Mouse (Mus musculus) intestine, postnatal 0 days (tissue): ENCODE results near the gene Olfr282. TPM values are rescaled to one million over a fixed set of nuclear protein-coding genes. Genes with fewer than 3 reads are reported as not detected.

Source experiments
- ATAC-seq: fragments of 200-750 bp; cut with Nextera tagmentation; 2 replicates; pipeline ENCODE4 v1.8.0; 2017; ENCODE audit warnings: mild to moderate bottlenecking, moderate TSS enrichment, moderate library complexity
- H3K27ac ChIP-seq: fragments of 300-500 bp; sonication (generic); 2 replicates; pipeline ENCODE4 v1.5.1; 2014; ENCODE audit warnings: mild to moderate bottlenecking, low read depth, low read length, moderate library complexity
- H3K27me3 ChIP-seq: fragments of 300-500 bp; sonication (generic); replicated peaks from 2 replicates; pipeline ENCODE4 v1.6.1; 2014; ENCODE audit warnings: low read length, mixed read lengths; ENCODE audit not compliant: control insufficient read depth, insufficient read depth
- H3K36me3 ChIP-seq: fragments of 300-500 bp; sonication (generic); 2 replicates; pipeline ENCODE4 v1.6.1; 2014; ENCODE audit warnings: mild to moderate bottlenecking, moderate library complexity; ENCODE audit not compliant: control insufficient read depth, insufficient read depth
- H3K4me1 ChIP-seq: fragments of 300-500 bp; sonication (generic); replicated peaks from 2 replicates; pipeline ENCODE4 v1.6.1; 2014; ENCODE audit warnings: antibody characterized with exemption, low read length, mixed read lengths; ENCODE audit not compliant: control insufficient read depth, insufficient read depth
- H3K4me2 ChIP-seq: fragments of 300-500 bp; sonication (generic); replicated peaks from 2 replicates; pipeline ENCODE4 v1.6.1; 2014; ENCODE audit warnings: low read depth, mild to moderate bottlenecking, moderate library complexity
- H3K4me3 ChIP-seq: fragments of 300-500 bp; sonication (generic); 2 replicates; pipeline ENCODE4 v1.5.1; 2014; ENCODE audit warnings: low read depth, low read length
- H3K9ac ChIP-seq: fragments of 300-500 bp; sonication (generic); 2 replicates; pipeline ENCODE4 v1.6.1; 2014; ENCODE audit warnings: mild to moderate bottlenecking, low read depth, low read length
- H3K9me3 ChIP-seq: fragments of 300-500 bp; sonication (generic); 2 replicates; pipeline ENCODE4 v1.6.1; 2016; ENCODE audit warnings: mixed run types; ENCODE audit not compliant: control insufficient read depth
- CTCF ChIP-seq: sonication (generic); IDR thresholded peaks from 2 replicates; pipeline ENCODE4 v1.5.1; 2016; ENCODE audit warnings: low read depth, mild to moderate bottlenecking, control low read depth, antibody characterized with exemption, moderate library complexity
- WGBS: fragments of 180-500 bp; shearing (Covaris S2); extraction: QIAGEN DNeasy Blood & Tissue Kit; methylation state at CpG from one replicate; pipeline ENCODE4 v1.1.7; 2014; 5-methylcytosine and 5-hydroxymethylcytosine counted together
- polyA plus RNA-seq: library from polyadenylated mRNA; unstranded; fragments of >200 nt; fragmentation: Nextera tagmentation; extraction: Ambion mirVana; gene quantifications from 2 replicates; pipeline ENCODE4 v1.2.1, GENCODE M21; 2015

The Olfr282 gene
- polyA plus RNA-seq, 1 experiment from 2014 or later: not detected

GRCm38 (mm10) chr15:98452288-98452687, 21.3 kb downstream of the Olfr282 start, which contains the start of gene Olfr281:
Gene Olfr281 (plus strand): TSS chr15:98452588.
- WGBS: 89% methylated on average over 7 of the region's 7 CpGs
- Histone ChIP-seq H3K4me1 (0 out of 2 replicates have a peak, but pooled peaks cover 3% of the 10 kb centered on the region), H3K27me3 (no peaks in the 10 kb centered on the region), H3K4me2 (no peak within 1 kb of the TSS), H3K9ac (no peak within 1 kb of the TSS), H3K4me3 (no peak within 1 kb of the TSS), H3K27ac (no peak within 1 kb of the TSS), H3K9me3 (no peaks in the 10 kb centered on the region), H3K36me3 (no peaks in the 10 kb centered on the region)
- TF ChIP-seq CTCF: no peak
- no peak for ATAC-seq

GRCm38 (mm10) chr15:98469596-98469995, 38.6 kb downstream of the Olfr282 start, which contains the start of gene OR5BS1P:
Gene OR5BS1P (plus strand): TSS chr15:98469896.
- Histone ChIP-seq H3K4me3 (no peak within 1 kb of the TSS), H3K4me2 (no peak within 1 kb of the TSS), H3K9me3 (no peaks in the 10 kb centered on the region), H3K36me3 (no peaks in the 10 kb centered on the region), H3K4me1 (no peaks in the 10 kb centered on the region), H3K27ac (no peak within 1 kb of the TSS), H3K27me3 (0 out of 2 replicates have a peak, but pooled peaks cover 10% of the 10 kb centered on the region), H3K9ac (no peak within 1 kb of the TSS)
- TF ChIP-seq CTCF: no peak
- ATAC-seq: no peak
- 86% methylated on average over 4 of the region's 4 CpGs for WGBS

DNA sequence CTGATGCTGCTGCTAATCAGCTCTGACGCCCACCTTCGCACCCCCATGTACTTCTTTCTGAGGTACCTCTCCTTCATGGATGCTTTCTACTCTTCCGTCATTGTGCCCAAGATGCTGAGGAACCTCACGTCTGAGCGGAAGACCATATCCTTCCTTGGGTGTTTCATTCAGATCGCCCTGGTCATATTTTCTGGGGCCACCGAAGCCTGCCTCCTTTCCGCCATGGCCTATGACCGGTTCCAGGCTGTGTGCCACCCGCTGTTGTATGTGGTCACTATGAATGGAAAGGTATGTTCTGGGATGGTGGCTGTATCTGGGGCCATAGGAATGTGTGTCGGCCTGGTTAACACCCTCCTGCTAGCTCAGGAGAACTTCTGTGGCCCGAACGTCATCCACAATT, 40.5 kb downstream of the Olfr282 start:
- H3K9me3 ChIP-seq: no peaks in the 10 kb centered on the region
- H3K27me3 ChIP-seq: 0 out of 2 replicates have a peak, but pooled peaks cover 7% of the 10 kb centered on the region
- no peak overlapping the region for H3K4me2 ChIP-seq
- ATAC-seq: no peak
- H3K36me3 ChIP-seq: no peaks in the 10 kb centered on the region
- no peak overlapping the region for H3K4me3 ChIP-seq
- no peak overlapping the region for H3K27ac ChIP-seq
- H3K9ac ChIP-seq: no peak overlapping the region
- TF ChIP-seq CTCF: no peak
- H3K4me1 ChIP-seq: no peaks in the 10 kb centered on the region
- WGBS: 93% methylated on average over 13 of the region's 13 CpGs

DNA sequence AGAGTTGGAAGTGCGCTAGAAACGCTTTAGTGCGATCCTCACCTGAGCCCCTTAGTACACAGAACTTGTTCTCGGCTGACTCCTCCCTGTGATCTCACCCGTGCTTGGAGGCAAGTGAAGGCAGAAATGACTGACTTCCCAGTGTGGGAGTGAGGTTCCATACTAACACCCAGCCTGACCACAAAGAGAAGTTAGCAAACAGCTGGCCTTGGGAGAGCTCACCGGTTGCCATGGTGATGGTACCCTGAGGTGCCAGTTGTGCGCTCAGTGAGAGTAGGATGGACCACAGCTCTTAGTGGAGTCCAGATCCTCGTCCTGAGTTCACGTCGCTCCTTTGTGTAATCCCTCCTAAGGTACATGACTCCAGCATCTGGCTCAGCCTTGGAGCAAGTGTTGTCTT, 43.9 kb downstream of the Olfr282 start:
- Histone ChIP-seq H3K9me3 (no peaks in the 10 kb centered on the region), H3K4me2 (no peak overlapping the region), H3K4me1 (no peaks in the 10 kb centered on the region), H3K27me3 (0 out of 2 replicates have a peak, but pooled peaks cover 10% of the 10 kb centered on the region), H3K36me3 (no peaks in the 10 kb centered on the region), H3K4me3 (no peak overlapping the region), H3K9ac (no peak overlapping the region), H3K27ac (no peak overlapping the region)
- WGBS: 73% methylated on average over 10 of the region's 10 CpGs
- no peak for TF ChIP-seq CTCF
- no peak for ATAC-seq

DNA sequence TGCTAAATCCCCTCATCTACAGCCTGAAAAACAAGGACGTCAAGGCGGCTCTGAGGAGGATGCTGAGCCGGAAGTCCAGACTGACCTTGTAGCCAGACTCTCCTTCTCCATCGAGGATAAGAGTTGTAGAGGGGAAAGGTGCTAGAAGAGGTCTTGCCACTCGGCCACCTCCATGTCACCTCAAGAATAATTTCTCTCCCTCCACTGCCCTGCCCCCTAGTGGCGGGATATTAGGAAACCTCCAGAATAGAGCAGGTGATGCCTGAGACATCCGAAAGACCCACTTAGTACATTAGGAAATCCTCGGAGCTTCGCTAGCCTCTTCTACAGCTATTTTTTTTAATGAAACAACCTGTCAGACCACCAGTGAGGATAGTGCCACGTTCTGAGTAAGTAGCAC, 44.4 kb downstream of the Olfr282 start:
- Histone ChIP-seq H3K4me1 (no peaks in the 10 kb centered on the region), H3K27me3 (0 out of 2 replicates have a peak, but pooled peaks cover 10% of the 10 kb centered on the region), H3K27ac (no peak overlapping the region), H3K9ac (no peak overlapping the region), H3K36me3 (no peaks in the 10 kb centered on the region), H3K4me3 (no peak overlapping the region), H3K9me3 (no peaks in the 10 kb centered on the region), H3K4me2 (no peak overlapping the region)
- WGBS: 47% methylated on average over 10 of the region's 10 CpGs
- peak; percentile 80 for TF ChIP-seq CTCF
- ATAC-seq: no peak

- H3K27ac ChIP-seq: no peak overlapping the region
- H3K4me3 ChIP-seq: no peak overlapping the region
- no peaks in the 10 kb centered on the region for H3K4me1 ChIP-seq
- no peak for TF ChIP-seq CTCF
- WGBS: 74% methylated on average over 5 of the region's 5 CpGs
- no peak overlapping the region for H3K9ac ChIP-seq
- no peak for ATAC-seq
- H3K4me2 ChIP-seq: no peak overlapping the region
- H3K27me3 ChIP-seq: 0 out of 2 replicates have a peak, but pooled peaks cover 10% of the 10 kb centered on the region
- no peaks in the 10 kb centered on the region for H3K9me3 ChIP-seq
- no peaks in the 10 kb centered on the region for H3K36me3 ChIP-seq
Measured at GRCm38 (mm10) chr15:98476281-98476680, 45.3 kb downstream of the Olfr282 start.
